Mouse (Mus musculus): ENCODE measurements around the gene Fhl2.
A peak's percentile ranks its signal among the peaks of the same experiment; 100 is the strongest.

GRCm38 (mm10) chr1:43162394-43162793 lies 34.4 kb downstream of the Fhl2 start:
- TF ChIP-seq FOSL1 (IDR thresholded peaks at IDR 0.05; ENCODE audit: insufficient read depth, low read length, poor library complexity, severe bottlenecking) (no peak), CTCF (IDR thresholded peaks at IDR 0.05; ENCODE audit: control insufficient read depth, insufficient read depth, insufficient read length) (no peak), USF1 (IDR thresholded peaks at IDR 0.05; ENCODE audit: low read depth) (no peak), MAX (IDR thresholded peaks at IDR 0.05) (no peak), MYOG (IDR thresholded peaks at IDR 0.05; ENCODE audit: control insufficient read depth, extremely low read depth, insufficient read length) (no peak), CEBPB (IDR thresholded peaks at IDR 0.05; ENCODE audit: low read depth) (peak; percentile 86)

Data from C2C12 (cell line).